Comparison of ENCODE assay signal across 11 mouse cellular contexts in genomic region chr9:62360889-62361288, GRCm38 (mm10). TPM values are rescaled to one million over a fixed set of nuclear protein-coding genes. Genes with fewer than 3 reads are reported as not detected.
A peak's percentile ranks its signal among the peaks of the same experiment; 100 is the strongest.
DNase-seq lines count a peak whose midpoint lies in the region; ATAC-seq lines count a peak whose summit lies in the region.
"Had no signal": no experiment of that assay in that cellular context is flagged by ENCODE, and none has a peak within 500 bp of the region (broad histone marks: within the 10 kb centered on the region; RNA-seq: fewer than 3 reads in every experiment).

No protein-coding gene starts in this region.

- no peak overlapping the region for H3K4me2 ChIP-seq in forebrain, embryonic 12.5 days
- no peak overlapping the region for H3K4me2 ChIP-seq in forebrain, embryonic 16.5 days (ENCODE audit: low read length)
- no peak overlapping the region for H3K4me2 ChIP-seq in kidney, embryonic 14.5 days (replicated peaks; ENCODE audit: low read depth, low read length)
- H3K4me2 ChIP-seq: neural tube, embryonic 15.5 days had no signal

- no peaks in the 10 kb centered on the region for H3K9me3 ChIP-seq in forebrain, embryonic 12.5 days
- no peaks in the 10 kb centered on the region for H3K9me3 ChIP-seq in forebrain, embryonic 16.5 days (ENCODE audit: control insufficient read depth, low read length)
- H3K9me3 ChIP-seq in kidney, embryonic 14.5 days (ENCODE audit: control insufficient read depth, low read length): no peaks in the 10 kb centered on the region
- H3K9me3 ChIP-seq: neural tube, embryonic 15.5 days had no signal

- 18% methylated on average over 4 of the region's 4 CpGs for WGBS in forebrain, embryonic 12.5 days
- WGBS in forebrain, embryonic 16.5 days: 6% methylated on average over 4 of the region's 4 CpGs
- WGBS in kidney, embryonic 14.5 days: 47% methylated on average over 4 of the region's 4 CpGs

- no peak overlapping the region for H3K9ac ChIP-seq in forebrain, embryonic 12.5 days
- no peak overlapping the region for H3K9ac ChIP-seq in forebrain, embryonic 16.5 days (replicated peaks; ENCODE audit: low read depth, low read length)
- no peak overlapping the region for H3K9ac ChIP-seq in kidney, embryonic 14.5 days (ENCODE audit: low read depth, low read length)
- H3K9ac ChIP-seq: neural tube, embryonic 15.5 days had no signal

- H3K27me3 ChIP-seq in forebrain, embryonic 12.5 days: no peaks in the 10 kb centered on the region
- no peaks in the 10 kb centered on the region for H3K27me3 ChIP-seq in forebrain, embryonic 16.5 days (replicated peaks; ENCODE audit: control insufficient read depth, insufficient read depth, low read length)
- no peaks in the 10 kb centered on the region for H3K27me3 ChIP-seq in kidney, embryonic 14.5 days (ENCODE audit: control insufficient read depth, insufficient read depth, low read length)
- H3K27me3 ChIP-seq: neural tube, embryonic 15.5 days had no signal

- intact Hi-C loops in left cerebral cortex, postnatal 10 days (cut with DNase I): no loop called here

- H3K4me3 ChIP-seq in forebrain, embryonic 12.5 days (replicated peaks): no peak overlapping the region
- H3K4me3 ChIP-seq in forebrain, embryonic 16.5 days (replicated peaks; ENCODE audit: low read length): no peak overlapping the region
- no peak overlapping the region for H3K4me3 ChIP-seq in kidney, embryonic 14.5 days (ENCODE audit: low read length)
- no peak overlapping the region for H3K4me3 ChIP-seq in brown adipose tissue, adult 24 weeks (ENCODE audit: insufficient read depth, low read depth, low read length)
- H3K4me3 ChIP-seq: neural tube, embryonic 15.5 days had no signal

- peak; percentile 43 for DNase-seq in kidney, adult 11 months
- peak; percentile 40 for DNase-seq in 3T3-L1 (ENCODE audit: low read depth, low spot score)
- DNase-seq in left cerebral cortex, postnatal 10 days (ENCODE audit: extremely low spot score in 1 of 2, low spot score in 2 of 2): no peak
- no peak for DNase-seq in left cerebral cortex, adult 9 months (ENCODE audit: low spot score in 2 of 2)
- DNase-seq: cerebellum, adult 11 months; right cerebral cortex, postnatal 4 days had no signal

- peak overlapping the region; percentile 46 for H3K27ac ChIP-seq in forebrain, embryonic 12.5 days
- H3K27ac ChIP-seq in forebrain, embryonic 16.5 days (ENCODE audit: low read length): no peak overlapping the region
- H3K27ac ChIP-seq in kidney, embryonic 14.5 days (ENCODE audit: low read depth, low read length): no peak overlapping the region
- 0 out of 2 replicates have a peak overlapping the region, but pooled peaks have one; percentile 32 for H3K27ac ChIP-seq in brown adipose tissue, adult 24 weeks (replicated peaks; ENCODE audit: low read depth, low read length)
- H3K27ac ChIP-seq: neural tube, embryonic 15.5 days had no signal

- peaks cover 65% of the 10 kb centered on the region for H3K4me1 ChIP-seq in forebrain, embryonic 12.5 days
- H3K4me1 ChIP-seq in forebrain, embryonic 16.5 days (replicated peaks; ENCODE audit: control insufficient read depth, insufficient read depth, low read length): peaks cover 41% of the 10 kb centered on the region
- H3K4me1 ChIP-seq in kidney, embryonic 14.5 days (ENCODE audit: control insufficient read depth, insufficient read depth, low read length): peaks cover 67% of the 10 kb centered on the region
- peaks cover 77% of the 10 kb centered on the region for H3K4me1 ChIP-seq in brown adipose tissue, adult 24 weeks (ENCODE audit: control insufficient read depth, insufficient read depth, insufficient read length, low read length)

- no peak for ATAC-seq in forebrain, embryonic 12.5 days (ENCODE audit: low FRiP score)
- ATAC-seq in forebrain, embryonic 16.5 days: no peak
- no peak for ATAC-seq in kidney, embryonic 14.5 days (ENCODE audit: low FRiP score, low TSS enrichment)

- peaks cover 20% of the 10 kb centered on the region for H3K36me3 ChIP-seq in forebrain, embryonic 12.5 days (replicated peaks)
- H3K36me3 ChIP-seq in forebrain, embryonic 16.5 days (ENCODE audit: control insufficient read depth, insufficient read depth): no peaks in the 10 kb centered on the region
- H3K36me3 ChIP-seq in kidney, embryonic 14.5 days (ENCODE audit: control insufficient read depth, insufficient read depth, low read length): peaks cover 15% of the 10 kb centered on the region

RNA-seq across cellular contexts. Expression of gene Anp32a, which starts 19.8 kb away (rescaled TPM):
- 203 and 223 TPM in 2 replicates for polyA plus RNA-seq in forebrain, embryonic 12.5 days (2016; fragmentation: Nextera tagmentation; extraction: Ambion mirVana)
- 166 and 186 TPM in 2 replicates for polyA plus RNA-seq in forebrain, embryonic 16.5 days (2015; fragmentation: Nextera tagmentation; extraction: Ambion mirVana)
- 155 and 214 TPM in 2 replicates for polyA plus RNA-seq in kidney, embryonic 14.5 days (2014; fragmentation: Nextera tagmentation; extraction: Ambion mirVana)
- polyA plus RNA-seq in brown adipose tissue, adult 24 weeks (2012; ENCODE audit: insufficient read depth, insufficient read length, missing spikeins): 578 and 694 TPM in 2 replicates
- total RNA-seq in left cerebral cortex, postnatal 10 days (2021): 100 to 1,000 TPM; 232 to 233 TPM

Comparison
In these comparisons a context has a peak if more than half of its experiments do, and no peak if none do; other contexts are left out.
1. H3K27ac ChIP-seq: peak in forebrain, embryonic 12.5 days (single experiment) and brown adipose tissue, adult 24 weeks (single experiment); none in forebrain, embryonic 16.5 days (single experiment) and kidney, embryonic 14.5 days (single experiment).
2. DNase-seq: peak in kidney, adult 11 months (single experiment) and 3T3-L1 (single experiment); none in left cerebral cortex, postnatal 10 days (0 of 2) and left cerebral cortex, adult 9 months (0 of 2).